Mouse (Mus musculus) embryonic fibroblast, embryonic 13.5 days (primary cell): ENCODE results near the gene Anxa4. TPM values are rescaled to one million over a fixed set of nuclear protein-coding genes. Genes with fewer than 3 reads are reported as not detected.

Source experiments
- H3K27ac ChIP-seq: 2 replicates; pipeline ENCODE4 v1.5.1; 2012; ENCODE audit warnings: low read length, control low read depth, inconsistent platforms; ENCODE audit not compliant: insufficient read depth
- H3K4me1 ChIP-seq: 2 replicates; pipeline ENCODE4 v1.6.1; 2011; ENCODE audit warnings: low read length; ENCODE audit not compliant: control insufficient read depth, insufficient read depth
- H3K4me3 ChIP-seq: 2 replicates; pipeline ENCODE4 v1.5.1; 2011; ENCODE audit warnings: mild to moderate bottlenecking, control low read depth, low read length; ENCODE audit not compliant: insufficient read depth
- CTCF ChIP-seq: IDR thresholded peaks from 2 replicates; pipeline ENCODE4 v1.5.1; 2011; ENCODE audit warnings: mild to moderate bottlenecking, control low read depth, low read length, moderate library complexity, borderline replicate concordance; ENCODE audit not compliant: insufficient read depth
- POLR2A ChIP-seq: IDR thresholded peaks from 2 replicates; pipeline ENCODE4 v1.6.1; 2011; ENCODE audit warnings: low read depth, mild to moderate bottlenecking, control low read depth, low read length, moderate library complexity
- polyA plus RNA-seq: library from polyadenylated mRNA; stranded (reverse); fragments of >200 nt; gene quantifications from 2 replicates; pipeline ENCODE4 v1.2.4, GENCODE M21; 2011; ENCODE audit warnings: low read depth; ENCODE audit not compliant: missing spikeins, insufficient read length

Gene Anxa4
- polyA plus RNA-seq, 1 experiment: 105 TPM

- no peaks in the 10 kb centered on the region for H3K4me1 ChIP-seq
- H3K4me3 ChIP-seq: peak overlapping the region; percentile 73
- no peak for TF ChIP-seq POLR2A
- TF ChIP-seq CTCF: no peak
- no peak overlapping the region; the same call in 1 of the 2 replicates for H3K27ac ChIP-seq
Observed at GRCm38 (mm10) chr6:86732276-86733173, 60.9 kb downstream of the Anxa4 start.

- no peak overlapping the region for H3K27ac ChIP-seq
- TF ChIP-seq CTCF: no peak
- no peak for TF ChIP-seq POLR2A
- no peak overlapping the region for H3K4me3 ChIP-seq
- H3K4me1 ChIP-seq: no peaks in the 10 kb centered on the region
Observed at GRCm38 (mm10) chr6:86728711-86729110, 64.7 kb downstream of the Anxa4 start.

GRCm38 (mm10) chr6:86721977-86722376 is 71.4 kb downstream of the Anxa4 start:
- TF ChIP-seq POLR2A (no peak), CTCF (no peak)
- H3K27ac ChIP-seq: no peak overlapping the region

DNA sequence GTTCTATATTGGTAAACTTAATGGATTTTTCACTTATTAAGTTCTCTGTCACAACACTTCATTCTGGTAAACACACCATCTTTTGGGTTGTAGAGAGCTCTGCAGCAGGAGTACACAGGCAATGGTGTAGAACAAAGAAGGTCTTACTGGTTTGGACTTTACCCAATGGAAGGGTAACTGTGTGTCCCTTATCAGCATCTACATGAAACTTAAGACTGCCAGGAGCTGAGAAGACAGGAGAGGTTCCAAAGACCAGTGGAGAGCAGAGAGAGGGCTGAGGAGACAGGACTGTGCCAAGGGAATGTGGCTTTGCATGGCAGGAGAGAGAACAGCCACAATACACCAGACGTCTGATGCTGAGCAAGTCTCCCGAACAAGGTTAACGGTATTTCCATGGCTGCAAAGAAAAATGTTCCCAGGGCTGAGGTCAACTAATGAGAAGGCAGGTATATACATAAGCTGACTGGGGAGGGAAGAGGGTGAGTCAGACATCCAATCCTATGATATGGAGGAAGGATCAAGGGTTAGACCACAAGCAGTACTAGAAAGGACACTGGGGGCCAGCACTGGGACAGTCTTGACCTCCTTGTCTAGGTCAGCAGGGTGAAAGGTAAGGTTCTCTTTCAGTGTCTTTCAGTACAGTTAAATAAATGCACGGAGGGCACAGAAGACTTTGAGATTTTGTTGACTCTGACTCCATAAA is 85.2 kb downstream of the Anxa4 start:
- Histone ChIP-seq H3K27ac (no peak overlapping the region), H3K4me3 (no peak overlapping the region), H3K4me1 (no peaks in the 10 kb centered on the region)
- TF ChIP-seq CTCF (no peak), POLR2A (no peak)

More at GRCm38 (mm10) chr6:86721977-86722376, 71.4 kb downstream of the Anxa4 start:
- Histone ChIP-seq H3K4me3 (no peak overlapping the region), H3K4me1 (no peaks in the 10 kb centered on the region)

GRCm38 (mm10) chr6:86702577-86702976 is 90.8 kb downstream of the Anxa4 start:
- no peak for TF ChIP-seq POLR2A
- no peak for TF ChIP-seq CTCF
- H3K27ac ChIP-seq: no peak overlapping the region

DNA sequence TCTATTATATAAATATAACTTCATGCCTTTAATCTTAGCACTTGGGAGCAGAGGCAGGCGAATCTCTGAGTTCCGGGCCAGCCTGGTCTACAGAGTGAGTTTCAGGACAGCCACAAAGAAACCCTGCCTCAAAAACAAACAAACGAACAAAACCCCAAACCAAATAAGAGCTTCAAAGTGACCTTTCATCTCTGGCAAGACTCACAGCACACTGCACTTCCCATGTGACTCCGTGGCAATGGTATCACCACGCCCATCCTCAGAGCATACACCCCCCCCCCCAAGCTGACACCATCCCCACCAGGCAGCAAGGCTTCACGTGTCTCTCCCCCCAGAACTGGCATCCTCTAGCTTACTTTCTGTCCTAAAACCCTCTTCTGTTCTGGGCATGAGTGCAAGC is 95.5 kb downstream of the Anxa4 start:
- H3K4me3 ChIP-seq: no peak overlapping the region
- H3K27ac ChIP-seq: no peak overlapping the region
- TF ChIP-seq CTCF: no peak
- no peak for TF ChIP-seq POLR2A
- H3K4me1 ChIP-seq: no peaks in the 10 kb centered on the region

More at GRCm38 (mm10) chr6:86702577-86702976, 90.8 kb downstream of the Anxa4 start:
- Histone ChIP-seq H3K4me3 (no peak overlapping the region), H3K4me1 (no peaks in the 10 kb centered on the region)

DNA sequence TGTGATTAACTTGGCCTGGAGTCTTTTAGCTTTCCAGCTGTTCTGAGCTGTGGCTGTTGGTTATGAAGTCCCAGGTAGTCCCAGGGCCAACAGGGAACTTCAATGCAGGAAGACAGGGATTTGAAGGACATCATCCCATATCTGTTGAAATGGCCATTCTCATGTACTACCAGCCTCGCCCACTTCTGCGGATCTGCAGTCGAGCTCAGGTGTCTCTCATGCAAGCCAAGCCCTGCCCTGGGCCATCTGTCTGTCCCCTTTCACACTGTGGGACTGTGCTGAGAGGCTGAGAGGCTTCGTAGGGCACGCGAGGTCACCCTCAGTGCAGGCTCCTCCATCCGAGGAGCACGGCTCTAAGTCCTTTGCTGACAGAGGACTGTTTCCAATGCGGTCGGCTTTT is 97.2 kb downstream of the Anxa4 start:
- TF ChIP-seq CTCF (no peak), POLR2A (no peak)

DNA sequence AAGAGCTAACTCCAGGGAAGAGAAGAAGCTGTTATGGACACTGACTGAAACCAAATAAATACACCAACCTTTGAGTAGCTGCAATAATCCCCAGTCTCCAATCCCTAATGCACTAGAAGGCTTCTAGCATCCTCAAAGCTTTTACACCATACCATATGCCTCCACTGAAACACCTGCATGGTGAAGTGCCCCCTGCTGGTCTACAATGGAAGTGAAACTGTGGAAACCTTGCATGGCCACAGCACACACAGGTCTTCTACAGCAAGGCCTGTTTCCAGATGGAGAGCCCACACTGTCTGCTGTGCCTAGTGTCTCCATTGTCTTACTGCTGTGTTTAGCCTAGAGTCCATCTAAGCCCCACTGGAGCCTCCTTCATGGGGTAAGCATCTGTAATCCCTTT is 98.9 kb downstream of the Anxa4 start:
- TF ChIP-seq POLR2A (no peak), CTCF (peak; percentile 38; the same call in 1 of the 2 replicates)

More for the DNA sequence above, 97.2 kb downstream of the Anxa4 start:
- Histone ChIP-seq H3K27ac (no peak overlapping the region), H3K4me3 (no peak overlapping the region), H3K4me1 (no peaks in the 10 kb centered on the region)

GRCm38 (mm10) chr6:86689671-86690070 is 103.7 kb downstream of the Anxa4 start:
- Histone ChIP-seq H3K27ac (no peak overlapping the region), H3K4me3 (no peak overlapping the region), H3K4me1 (no peaks in the 10 kb centered on the region)
- TF ChIP-seq CTCF (no peak), POLR2A (no peak)

More for the DNA sequence above, 98.9 kb downstream of the Anxa4 start:
- no peaks in the 10 kb centered on the region for H3K4me1 ChIP-seq
- H3K4me3 ChIP-seq: no peak overlapping the region
- H3K27ac ChIP-seq: no peak overlapping the region
